Mouse (Mus musculus) cerebellum, adult 8-10 months (tissue): Measurements from ENCODE around the gene D5Ertd579e.

ENCODE experiments used
- DNase-seq: peaks from one replicate; pipeline ENCODE4 v3.0.0; 2022

The D5Ertd579e gene

DNA sequence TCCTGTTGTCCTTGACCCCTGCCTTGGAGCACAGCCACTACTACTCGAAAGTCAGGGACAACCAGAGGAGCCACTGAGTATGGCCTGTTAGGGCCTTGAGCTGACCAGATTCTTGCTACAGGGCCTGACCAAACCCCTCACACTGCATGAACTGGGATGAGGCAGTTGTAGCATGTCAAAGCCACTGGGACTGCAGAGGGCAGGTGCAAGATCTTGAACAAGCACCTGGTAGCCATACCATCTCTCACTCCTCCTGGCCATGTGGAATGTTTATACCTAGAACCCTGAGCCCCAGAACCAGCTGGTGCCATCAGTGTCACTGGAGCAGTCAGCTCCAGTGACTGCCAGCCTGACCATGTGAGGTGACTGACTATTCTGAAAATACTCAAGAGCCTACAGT lies 96.9 kb downstream of the D5Ertd579e start:
- DNase-seq, result no peak

GRCm38 (mm10) chr5:36597653-36598052 lies 98.2 kb downstream of the D5Ertd579e start:
- DNase-seq, result no peak

DNA sequence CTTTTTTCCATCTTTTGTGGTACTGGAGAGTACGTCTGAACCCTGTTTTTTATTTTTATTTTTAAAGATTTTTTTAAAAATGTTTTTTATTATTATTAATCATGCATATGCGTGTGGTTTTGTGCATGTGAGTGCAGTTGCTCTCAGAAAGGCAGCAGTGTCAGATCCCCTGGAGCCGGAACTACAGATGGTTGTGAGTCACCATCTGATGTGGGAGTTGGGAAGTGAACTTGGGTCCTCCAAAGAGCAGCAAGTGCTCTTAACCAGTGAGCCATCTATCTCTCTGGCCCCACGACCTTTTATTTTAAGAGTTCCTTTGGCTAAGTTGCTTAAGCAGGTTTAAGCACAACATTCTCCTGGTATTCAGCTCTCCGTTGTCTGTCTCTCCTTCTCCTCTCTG lies 99.6 kb downstream of the D5Ertd579e start:
- DNase-seq, result no peak

DNA sequence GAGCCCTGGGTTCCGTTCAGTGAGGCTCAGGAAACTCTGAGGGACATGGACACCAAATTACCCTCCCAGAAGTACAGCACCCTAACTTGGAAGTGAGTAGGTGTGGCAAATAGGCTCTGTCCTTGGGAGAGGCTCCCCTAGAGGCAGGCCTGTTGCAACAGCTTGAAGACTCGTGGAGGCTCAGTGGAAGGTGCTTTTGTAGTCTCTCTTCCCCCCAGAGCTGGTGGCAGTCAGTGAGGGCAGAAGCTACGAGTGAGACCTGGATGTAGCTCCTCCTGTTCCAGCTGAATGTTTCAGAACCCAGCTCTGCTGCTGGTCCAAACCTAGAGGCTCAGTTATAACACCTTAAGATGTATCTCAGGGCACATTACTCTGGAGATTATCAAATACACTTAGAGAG lies 100.7 kb downstream of the D5Ertd579e start:
- DNase-seq, result no peak

DNA sequence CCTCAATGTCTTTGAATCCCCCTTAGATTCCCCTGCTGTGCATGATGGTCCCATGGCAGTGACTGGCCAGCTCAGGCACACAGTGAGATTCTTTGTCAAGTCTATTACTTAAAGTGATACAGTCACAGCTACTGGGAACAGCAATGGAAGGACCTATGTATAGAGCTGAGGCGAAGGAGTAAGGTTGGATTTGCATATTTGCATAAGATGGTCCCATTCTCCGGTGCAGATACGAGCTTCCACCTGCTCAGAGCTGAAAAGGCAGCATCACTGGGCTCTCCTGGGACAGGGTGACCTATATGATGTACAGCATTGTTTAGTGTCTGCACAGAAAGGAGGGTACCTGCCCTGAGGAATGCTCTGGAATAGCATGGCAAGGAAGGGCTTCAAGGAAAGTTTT lies 101.5 kb downstream of the D5Ertd579e start:
- no peak for DNase-seq

DNA sequence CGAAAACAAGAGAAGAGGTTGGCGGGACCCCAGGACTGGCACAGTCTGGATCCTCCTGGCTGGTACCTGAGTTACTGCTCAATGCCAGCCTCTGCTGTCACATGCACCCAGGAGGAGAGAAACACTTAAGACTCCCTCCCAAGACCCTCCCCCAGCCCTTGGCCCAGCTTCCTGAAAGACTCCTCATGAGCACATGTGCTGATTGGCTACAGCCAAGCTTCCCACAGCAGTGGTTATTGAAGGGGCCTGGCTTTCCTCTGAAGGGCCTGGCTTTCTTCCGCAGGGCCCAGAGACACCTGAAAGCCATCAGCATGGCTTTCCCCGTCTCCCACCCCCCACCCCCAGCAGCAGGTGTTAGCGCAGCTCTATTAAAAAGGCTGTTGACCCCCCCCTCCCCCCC lies 102.6 kb downstream of the D5Ertd579e start, which contains the start of gene Tbc1d14:
Tbc1d14 (minus strand) TSS at position 101 of the 400 bp plus-strand sequence.
- DNase-seq, result no peak

DNA sequence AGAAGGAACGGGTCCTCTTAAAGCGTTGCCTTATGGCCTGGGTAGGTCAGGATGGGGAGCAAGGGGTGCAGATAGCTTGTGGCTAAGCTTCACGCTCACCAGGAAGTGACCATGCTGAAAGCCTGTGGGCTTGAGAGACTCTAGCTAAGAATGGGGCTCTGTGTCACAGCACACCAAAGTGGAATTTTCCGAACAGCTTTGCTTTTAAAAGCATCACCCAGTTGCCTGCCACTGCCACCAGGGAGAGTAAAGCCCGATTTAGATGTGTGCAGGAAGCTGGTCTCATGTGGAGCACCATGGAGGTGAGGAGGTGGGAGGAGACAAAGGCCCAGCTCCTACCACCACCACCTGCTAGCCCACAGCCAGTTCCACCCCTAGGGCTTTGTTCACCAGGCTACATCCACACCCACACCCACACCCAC lies 105.3 kb downstream of the D5Ertd579e start:
- DNase-seq, result no peak

GRCm38 (mm10) chr5:36584299-36584698 lies 111.5 kb downstream of the D5Ertd579e start:
- no peak for DNase-seq

DNA sequence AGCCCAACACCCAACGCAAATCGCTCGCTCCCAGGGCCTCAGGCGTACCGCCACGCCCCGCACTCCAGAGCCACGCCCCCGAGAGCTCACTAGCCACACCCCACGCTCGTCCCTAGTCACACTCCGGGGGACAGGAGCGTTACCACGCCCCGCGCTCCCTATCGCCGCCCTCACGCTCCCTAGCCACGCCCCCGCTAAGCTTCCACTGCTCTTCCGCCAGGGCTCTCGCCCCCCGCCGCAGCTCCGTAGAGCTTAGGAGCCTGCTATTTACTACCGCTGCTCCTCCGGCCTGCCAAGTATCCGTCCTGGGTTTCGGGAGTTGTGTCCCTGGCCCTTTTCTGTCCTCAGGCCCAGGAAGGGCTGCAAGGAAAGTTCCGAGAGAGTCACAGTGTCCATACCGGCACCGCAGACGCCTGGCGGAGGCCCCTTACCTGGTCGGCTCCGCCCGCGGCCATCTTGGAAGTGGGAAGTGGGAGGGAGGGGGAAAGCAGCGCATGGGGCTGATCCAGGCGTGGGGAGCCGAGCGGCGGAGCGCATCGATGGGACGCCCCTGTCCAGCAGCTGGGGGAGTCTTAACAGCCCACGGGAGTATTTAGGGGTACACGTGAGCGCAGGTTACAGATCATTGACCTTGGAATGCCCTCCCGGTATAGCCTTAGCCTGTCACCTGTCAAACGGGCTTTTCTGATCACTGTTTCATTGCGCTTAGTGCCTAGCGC lies 113.7 kb downstream of the D5Ertd579e start:
- DNase-seq, result peak; percentile 99

DNA sequence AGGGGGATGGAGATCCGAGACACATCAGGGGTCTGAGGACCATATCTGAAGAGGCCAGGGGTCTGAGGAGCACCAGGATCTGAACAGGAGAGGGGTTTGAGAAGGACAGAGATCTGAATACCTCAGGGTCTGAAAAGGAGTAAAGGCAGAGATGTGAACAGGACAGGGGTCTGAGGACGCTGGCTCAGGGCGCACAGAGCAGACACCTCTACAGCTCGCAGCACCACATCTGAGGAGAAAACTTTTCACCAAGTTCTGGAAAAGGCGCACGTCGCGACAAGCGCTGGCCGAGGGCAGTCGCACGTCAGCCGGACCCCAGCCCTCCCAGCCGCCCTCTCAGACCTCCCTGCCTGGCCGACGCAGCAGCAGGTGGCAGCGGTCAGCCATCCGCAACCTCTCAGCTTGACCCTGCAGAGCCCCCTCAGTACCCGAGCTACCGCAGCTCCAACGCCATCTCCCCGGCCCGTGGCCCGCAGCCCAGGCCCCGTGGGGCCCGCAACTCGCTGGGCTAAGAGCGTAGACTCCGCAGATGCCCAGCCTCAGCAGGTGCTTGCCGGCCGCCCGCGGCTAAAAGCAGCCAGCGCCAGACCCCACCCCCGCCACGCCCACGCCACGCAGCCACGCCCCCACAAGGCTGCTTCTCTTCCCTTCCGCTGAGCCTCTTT lies 114.4 kb downstream of the D5Ertd579e start:
- no peak for DNase-seq

GRCm38 (mm10) chr5:36579967-36580366 lies 115.9 kb downstream of the D5Ertd579e start:
- no peak for DNase-seq

DNA sequence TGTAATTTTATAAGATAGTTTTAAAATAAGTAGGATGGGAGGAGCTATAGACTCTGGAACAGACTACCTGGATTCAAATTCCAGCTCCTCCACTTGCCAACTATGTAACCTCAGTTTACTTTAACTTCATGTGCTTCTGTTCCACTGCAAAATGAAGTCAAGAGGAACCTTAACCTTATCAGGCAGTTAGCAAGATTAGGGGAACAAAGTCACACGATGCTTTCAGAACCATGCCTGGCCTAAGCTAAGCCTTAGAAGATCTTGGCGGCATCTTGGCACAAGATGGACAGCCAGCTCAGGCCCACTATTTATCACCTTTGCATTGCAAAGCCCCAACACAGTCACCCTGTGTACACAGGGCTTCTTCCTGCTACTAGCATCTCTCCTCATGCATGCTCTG lies 116.8 kb downstream of the D5Ertd579e start:
- no peak for DNase-seq

GRCm38 (mm10) chr5:36576457-36576856 lies 119.4 kb downstream of the D5Ertd579e start:
- DNase-seq, result no peak

- no peak for DNase-seq
Observed at GRCm38 (mm10) chr5:36575745-36576144, 120.1 kb downstream of the D5Ertd579e start.

GRCm38 (mm10) chr5:36575227-36575626 lies 120.6 kb downstream of the D5Ertd579e start:
- no peak for DNase-seq

GRCm38 (mm10) chr5:36574147-36574870 lies 121.5 kb downstream of the D5Ertd579e start:
- no peak for DNase-seq

- no peak for DNase-seq
Observed at GRCm38 (mm10) chr5:36573354-36573753, 122.5 kb downstream of the D5Ertd579e start.

DNA sequence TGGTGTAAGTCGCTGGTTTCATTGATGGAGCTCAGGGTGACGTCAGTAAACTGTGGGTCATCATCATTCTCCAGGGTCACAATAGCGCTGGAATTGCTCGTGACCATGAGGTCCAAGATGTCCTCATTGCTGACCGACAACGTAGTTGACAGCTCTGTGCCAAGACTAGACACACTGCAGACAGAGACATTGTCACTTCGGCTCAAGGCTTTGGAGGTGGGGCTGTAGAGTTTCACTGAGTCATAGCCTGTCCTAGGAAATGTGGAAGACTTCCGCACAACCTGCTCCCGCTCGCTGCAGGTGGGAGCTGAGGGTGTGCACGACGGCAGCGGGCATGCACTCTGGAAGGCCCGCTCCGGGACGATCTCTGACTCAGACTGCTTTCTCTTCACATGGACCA lies 124.5 kb downstream of the D5Ertd579e start:
- no peak for DNase-seq

DNA sequence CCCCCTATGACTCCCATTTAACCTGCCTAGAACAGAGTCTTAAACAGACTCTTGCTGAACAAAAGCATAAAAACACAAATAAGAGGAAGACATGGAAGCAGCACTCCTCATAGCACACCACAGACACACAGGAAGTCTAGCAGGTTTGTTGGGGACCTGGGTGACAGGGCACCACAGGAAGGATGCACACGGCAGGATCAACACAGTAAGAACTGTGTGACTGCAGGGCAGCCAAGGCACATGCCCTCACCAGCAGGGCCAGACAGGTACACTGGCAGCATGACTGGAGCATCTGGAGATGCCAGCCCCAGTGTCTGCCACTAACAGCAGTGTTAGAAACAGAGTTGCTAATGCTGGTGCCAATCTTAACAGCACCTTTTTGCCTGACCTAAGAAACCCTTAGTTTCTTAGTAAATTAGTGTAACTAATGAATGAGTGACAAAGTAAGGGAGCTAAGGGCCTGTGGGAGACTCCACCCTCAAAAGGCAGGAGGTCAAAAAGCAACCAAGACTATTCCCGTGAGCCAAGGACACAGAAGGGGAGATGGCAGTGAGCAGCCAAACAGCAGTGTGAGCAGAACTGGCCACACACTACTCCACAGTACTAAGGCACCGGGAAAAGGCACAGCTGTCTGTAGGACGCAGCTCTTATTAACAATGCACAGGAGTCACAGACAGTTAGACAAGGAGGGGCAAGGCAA lies 125.1 kb downstream of the D5Ertd579e start:
- DNase-seq, result no peak

- DNase-seq, result no peak
Observed at GRCm38 (mm10) chr5:36570098-36570497, 125.7 kb downstream of the D5Ertd579e start.

GRCm38 (mm10) chr5:36568118-36568517 lies 127.7 kb downstream of the D5Ertd579e start:
- DNase-seq, result no peak

GRCm38 (mm10) chr5:36567627-36568026 lies 128.2 kb downstream of the D5Ertd579e start:
- DNase-seq, result no peak

DNA sequence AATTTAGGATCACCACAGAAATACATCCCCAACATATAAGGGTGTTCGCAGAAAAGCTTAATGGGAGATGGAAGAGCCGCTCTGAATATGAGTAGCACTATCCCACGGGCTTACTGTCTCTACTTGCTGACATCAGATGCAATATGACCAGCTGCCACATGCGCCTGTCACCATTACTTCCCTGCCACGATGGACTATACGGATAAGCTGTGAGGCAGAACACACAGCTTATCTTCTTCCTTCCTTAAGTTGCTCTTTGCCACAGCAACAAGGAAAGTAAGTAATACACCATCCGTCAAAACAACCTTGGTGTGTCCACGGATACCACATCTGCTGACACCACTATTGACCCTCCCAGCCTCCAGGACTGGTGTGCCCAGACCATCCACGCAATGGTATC lies 131.3 kb downstream of the D5Ertd579e start:
- no peak for DNase-seq
